Mouse (Mus musculus): ENCODE measurements at regions not wholly inside any gene's neighbourhood (a gene's known extent, or its start where the extent isn't known, plus 50 kb on each side); places are given as distances from the start of the nearest gene placed in this dataset.
A peak's percentile ranks its signal among the peaks of the same experiment; 100 is the strongest.

GRCm38 (mm10) chr9:113496176-113496732 lies 211.8 kb downstream of the Pdcd6ip start:
- DNase-seq (ENCODE audit: low spot score in 2 of 2), result no peak

- DNase-seq (ENCODE audit: low spot score in 2 of 2), result no peak
Measured at GRCm38 (mm10) chr9:113488651-113489050, 219.4 kb downstream of the Pdcd6ip start.

- DNase-seq (ENCODE audit: low spot score in 2 of 2), result no peak
Measured at GRCm38 (mm10) chr9:113486494-113487081, 221.5 kb downstream of the Pdcd6ip start.

GRCm38 (mm10) chr9:113479897-113480296 lies 228.2 kb downstream of the Pdcd6ip start:
- no peak for DNase-seq (ENCODE audit: low spot score in 2 of 2)

- DNase-seq (ENCODE audit: low spot score in 2 of 2), result no peak
Measured at GRCm38 (mm10) chr9:113478761-113479265, 229.2 kb downstream of the Pdcd6ip start.

- DNase-seq (ENCODE audit: low spot score in 2 of 2), result no peak
Measured at GRCm38 (mm10) chr9:113471781-113472180, 236.3 kb downstream of the Pdcd6ip start.

- DNase-seq (ENCODE audit: low spot score in 2 of 2), result no peak
Measured at GRCm38 (mm10) chr9:113462888-113463287, 245.2 kb downstream of the Pdcd6ip start.

- no peak for DNase-seq (ENCODE audit: low spot score in 2 of 2)
Measured at GRCm38 (mm10) chr9:113462267-113462887, 245.7 kb downstream of the Pdcd6ip start.

- DNase-seq (ENCODE audit: low spot score in 2 of 2), result no peak
Measured at GRCm38 (mm10) chr9:113459885-113460284, 248.2 kb downstream of the Pdcd6ip start.

- DNase-seq (ENCODE audit: low spot score in 2 of 2), result no peak
Measured at GRCm38 (mm10) chr9:113459221-113459620, 248.8 kb downstream of the Pdcd6ip start.

- DNase-seq (ENCODE audit: low spot score in 2 of 2), result no peak
Measured at GRCm38 (mm10) chr9:113458741-113459154, 249.3 kb downstream of the Pdcd6ip start.

- no peak for DNase-seq (ENCODE audit: low spot score in 2 of 2)
Measured at GRCm38 (mm10) chr9:113457169-113457850, 250.7 kb downstream of the Pdcd6ip start.

GRCm38 (mm10) chr9:113455577-113455976 lies 252.5 kb downstream of the Pdcd6ip start:
- no peak for DNase-seq (ENCODE audit: low spot score in 2 of 2)

GRCm38 (mm10) chr9:113453231-113453630 lies 254.8 kb downstream of the Pdcd6ip start:
- no peak for DNase-seq (ENCODE audit: low spot score in 2 of 2)

GRCm38 (mm10) chr9:113441770-113442411 lies 266.2 kb downstream of the Pdcd6ip start:
- peak; percentile 68 to 71 for DNase-seq (ENCODE audit: low spot score in 2 of 2)

GRCm38 (mm10) chr9:113438394-113438793 lies 269.7 kb downstream of the Pdcd6ip start:
- no peak for DNase-seq (ENCODE audit: low spot score in 2 of 2)

- no peak for DNase-seq (ENCODE audit: low spot score in 2 of 2)
Measured at GRCm38 (mm10) chr9:113435921-113436320, 272.1 kb downstream of the Pdcd6ip start.

GRCm38 (mm10) chr9:113433424-113433823 lies 274.6 kb downstream of the Pdcd6ip start:
- DNase-seq (ENCODE audit: low spot score in 2 of 2), result no peak

GRCm38 (mm10) chr9:113432601-113433179 lies 275.4 kb downstream of the Pdcd6ip start:
- DNase-seq (ENCODE audit: low spot score in 2 of 2), result no peak

- DNase-seq (ENCODE audit: low spot score in 2 of 2), result no peak
Measured at GRCm38 (mm10) chr9:113430411-113430810, 277.6 kb downstream of the Pdcd6ip start.

- no peak for DNase-seq (ENCODE audit: low spot score in 2 of 2)
Measured at GRCm38 (mm10) chr9:113427281-113427680, 280.8 kb downstream of the Pdcd6ip start.
